Mouse (Mus musculus): ENCODE data around the gene Macf1. TPM values are rescaled to one million over a fixed set of nuclear protein-coding genes. Genes with fewer than 3 reads are reported as not detected.

Gene Macf1
- total RNA-seq, 4 experiments from 2014 or later: 214 to 262 (median 235) TPM

DNA sequence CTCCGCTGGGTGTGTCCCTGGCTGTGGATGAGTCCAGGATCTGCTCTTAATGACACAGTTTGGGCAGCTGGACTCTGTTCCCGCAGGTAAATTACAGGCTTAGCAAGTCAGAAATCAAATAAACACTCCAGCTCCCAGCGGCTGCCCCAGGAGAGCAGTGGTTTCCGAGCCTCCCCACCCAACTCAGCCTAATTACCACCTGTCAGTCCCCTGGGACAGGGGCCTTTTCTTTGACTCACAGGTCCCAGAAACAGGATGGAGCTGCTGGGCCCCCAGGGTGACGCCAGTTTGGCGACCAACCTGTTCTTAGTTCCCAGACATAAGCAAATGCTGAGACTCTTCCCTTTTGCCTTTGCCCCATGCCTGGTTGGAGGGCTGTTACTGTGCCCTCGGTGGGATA is 372.3 kb downstream of the Macf1 start:
- DNase-seq (ENCODE audit: low spot score in 2 of 2): no peak

DNA sequence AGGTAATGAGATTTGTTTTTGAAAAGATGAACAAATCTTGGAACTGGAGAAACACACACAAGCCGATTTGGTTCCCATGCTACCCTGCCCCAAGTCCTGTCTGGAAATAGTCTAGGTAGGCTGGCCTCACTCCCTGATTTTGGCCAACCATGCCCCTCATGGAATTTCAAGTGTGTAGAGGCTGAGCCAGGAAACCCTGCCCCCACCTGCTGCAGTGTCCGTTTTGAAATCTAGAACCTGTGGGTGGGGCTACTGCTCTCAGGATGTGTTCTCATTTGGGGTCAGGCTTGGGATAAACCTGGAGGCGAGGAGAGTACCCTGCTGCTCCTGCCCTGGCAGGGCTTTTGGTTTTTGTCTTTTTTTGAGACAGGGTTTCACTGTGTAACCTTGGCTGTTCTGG is 375.9 kb downstream of the Macf1 start:
- DNase-seq (ENCODE audit: low spot score in 2 of 2): no peak

DNA sequence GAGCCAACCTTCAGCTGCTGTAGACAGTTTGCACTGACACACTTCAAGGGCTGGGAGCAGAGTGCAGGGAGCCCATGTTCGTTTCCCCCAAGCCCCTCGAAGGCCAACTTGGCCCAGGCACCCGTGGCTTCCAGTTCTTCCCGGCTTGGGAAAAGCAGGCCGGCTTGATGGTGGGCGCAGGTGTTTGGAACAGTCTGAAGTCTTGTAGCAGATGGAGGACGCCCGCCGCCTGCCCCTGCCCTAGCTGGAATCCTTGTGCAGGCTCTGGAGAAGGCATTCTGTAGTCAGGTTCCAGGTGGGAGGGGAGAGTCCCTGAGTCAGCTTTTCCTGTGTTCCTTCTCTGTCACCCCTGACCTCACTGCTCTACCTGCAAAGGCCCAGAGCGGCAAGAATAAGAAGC is 377.2 kb downstream of the Macf1 start:
- DNase-seq (ENCODE audit: low spot score in 2 of 2): peak in 1 of 2 experiments; percentile 46

DNA sequence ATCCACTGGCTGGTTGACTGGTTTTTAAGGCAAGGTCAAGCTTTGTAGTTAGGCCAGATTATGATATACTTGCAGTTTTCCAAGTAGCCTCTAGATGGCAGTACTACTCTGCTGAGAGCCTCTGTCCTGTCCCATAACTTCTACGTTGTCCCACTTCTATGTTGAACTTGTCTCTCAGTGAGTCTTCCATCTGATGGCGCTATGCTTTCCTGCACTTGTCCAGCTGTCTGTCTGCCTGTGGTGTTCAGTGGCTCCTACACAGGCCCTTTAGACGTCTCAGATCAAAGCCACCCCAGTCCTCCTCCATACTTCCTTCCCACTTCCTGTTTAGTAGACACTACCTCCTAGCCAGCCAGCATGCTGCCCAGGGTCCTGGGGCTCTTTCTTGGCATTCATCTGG is 378.4 kb downstream of the Macf1 start:
- DNase-seq (ENCODE audit: low spot score in 2 of 2): peak in 1 of 2 experiments; percentile 23

Small RNA genes lying within 50 kb of the gene (microRNA-seq; reads per million reads assigned to microRNA genes)
- gene Mir6398: 0 reads per million in 2 experiments

Other genes with a start within 250 kb of the Macf1 start
- gene Ndufs5, start 33.8 kb upstream of the Macf1 start, total RNA-seq (2022): 100 to 1,000 TPM; 156 to 202 (median 174) TPM
- gene Akirin1, start 66.0 kb upstream of the Macf1 start, total RNA-seq (2022): 10 to 100 TPM; 50.2 to 59.8 (median 52.1) TPM
- gene Rhbdl2, start 103.5 kb upstream of the Macf1 start, total RNA-seq (2022): under 1 TPM; 0.40 to 0.94 (median 0.80) TPM
- gene 4933427I04Rik, start 175.3 kb upstream of the Macf1 start, total RNA-seq (2022): under 1 TPM in 1 of 4 experiments, not detected in 3; 0.16 TPM
- 10 to 100 TPM in 2 of 4 experiments, 1 to 10 TPM in 2; 6.9 to 12.3 (median 9.6) TPM for gene Mycbp, start 220.5 kb upstream of the Macf1 start, total RNA-seq (2022)
- 10 to 100 TPM; 66.4 to 69.6 (median 67.6) TPM for gene Rragc, start 233.1 kb upstream of the Macf1 start, total RNA-seq (2022)
- not detected for gene 4930535I16Rik, start 233.7 kb upstream of the Macf1 start, total RNA-seq (2022)

All from left cerebral cortex, adult 8-10 months (tissue).